Mouse (Mus musculus): ENCODE measurements around the gene Stra6.

The Stra6 gene

DNA sequence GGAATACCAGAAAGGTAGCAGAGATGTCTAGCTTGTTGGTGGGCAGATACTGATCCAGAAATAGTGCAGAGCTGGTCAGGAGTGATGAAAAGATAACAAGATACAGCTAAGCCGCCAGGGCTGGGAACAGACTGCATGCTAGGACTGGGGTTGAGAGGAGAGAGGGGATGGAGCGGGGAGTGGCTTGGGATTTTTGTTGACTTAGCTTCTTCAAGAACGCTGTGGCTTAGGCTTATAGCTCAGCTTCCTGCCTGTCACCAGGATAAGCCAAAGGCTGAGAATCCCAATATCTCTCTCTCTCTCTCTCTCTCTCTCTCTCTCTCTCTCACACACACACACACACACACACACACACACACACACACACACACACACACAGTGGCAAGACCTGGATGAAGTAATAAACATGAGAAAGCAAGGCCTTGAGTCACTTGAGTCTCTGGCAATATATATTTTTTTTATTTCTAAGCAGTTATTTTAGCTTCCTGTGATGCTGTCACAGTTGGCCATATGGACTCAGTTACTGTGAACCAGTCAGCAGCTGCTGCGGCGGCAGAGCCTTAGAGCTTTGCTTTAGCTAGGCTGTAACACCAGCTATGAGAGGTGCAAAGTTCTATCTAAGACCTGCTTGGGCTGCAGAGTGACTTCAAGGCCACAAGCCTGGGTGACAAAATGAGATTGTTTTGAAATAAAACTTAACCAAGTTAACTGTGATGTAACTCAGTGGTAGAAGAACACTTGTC is 112.3 kb downstream of the Stra6 start:
- no peak for DNase-seq

DNA sequence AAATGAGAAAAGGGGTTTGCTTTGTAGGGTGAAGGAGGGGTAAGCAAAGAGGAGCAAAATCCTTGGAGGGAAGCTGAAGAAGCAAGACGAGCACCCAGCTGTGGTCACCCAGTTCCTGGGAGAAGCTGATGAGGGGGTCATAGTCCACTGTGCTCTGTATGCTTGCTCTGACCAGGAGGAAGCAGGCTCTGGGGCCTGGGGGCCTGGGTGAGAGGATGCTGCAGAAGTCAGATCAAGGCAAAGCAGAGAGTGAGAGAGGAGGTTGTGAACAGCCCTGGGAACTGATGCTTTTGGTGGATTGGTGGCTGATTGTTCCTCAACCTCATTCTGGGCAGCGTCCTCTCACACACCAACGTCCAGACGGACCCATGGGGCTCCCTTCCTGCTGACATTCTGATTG is 113.6 kb downstream of the Stra6 start:
- DNase-seq = no peak

DNA sequence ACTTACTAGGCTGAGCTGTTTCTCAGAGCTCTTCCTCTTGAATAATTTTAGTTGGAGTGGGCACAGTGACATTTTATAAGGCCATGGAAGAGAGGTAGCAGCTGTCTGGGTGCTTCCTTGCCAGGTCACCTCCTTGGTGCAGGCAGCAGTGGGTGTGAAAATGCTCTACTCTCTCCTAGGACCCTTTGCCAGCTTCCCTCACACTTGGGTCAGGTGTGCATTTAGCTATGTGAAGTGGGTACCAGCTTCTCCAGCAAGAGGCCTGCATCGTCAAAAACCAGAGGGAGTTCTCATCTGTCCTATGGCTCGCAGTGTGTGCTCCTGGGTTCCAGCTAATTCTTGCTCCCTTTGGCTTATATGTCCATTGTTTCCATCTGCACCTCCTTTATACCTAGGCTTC is 115.8 kb downstream of the Stra6 start:
- no peak for DNase-seq

DNA sequence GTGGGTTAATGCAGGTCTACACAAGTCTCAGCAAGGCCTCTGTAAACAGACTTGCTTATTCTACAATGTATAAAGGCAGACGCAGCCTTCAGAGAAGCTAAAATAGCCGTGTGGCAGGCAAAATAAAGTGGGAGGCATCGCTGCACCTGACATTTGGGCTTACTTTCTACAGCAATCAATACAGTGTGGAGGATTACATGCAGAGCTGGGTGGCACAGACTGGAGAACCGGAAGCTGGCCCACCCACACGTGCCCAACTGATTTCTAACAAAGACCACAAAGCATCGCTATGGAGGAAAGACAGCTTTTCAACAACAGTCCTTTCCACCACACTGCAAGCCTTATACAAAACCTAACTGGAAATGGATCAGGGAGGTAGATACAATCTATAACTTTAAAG is 120.9 kb downstream of the Stra6 start:
- DNase-seq = no peak

DNA sequence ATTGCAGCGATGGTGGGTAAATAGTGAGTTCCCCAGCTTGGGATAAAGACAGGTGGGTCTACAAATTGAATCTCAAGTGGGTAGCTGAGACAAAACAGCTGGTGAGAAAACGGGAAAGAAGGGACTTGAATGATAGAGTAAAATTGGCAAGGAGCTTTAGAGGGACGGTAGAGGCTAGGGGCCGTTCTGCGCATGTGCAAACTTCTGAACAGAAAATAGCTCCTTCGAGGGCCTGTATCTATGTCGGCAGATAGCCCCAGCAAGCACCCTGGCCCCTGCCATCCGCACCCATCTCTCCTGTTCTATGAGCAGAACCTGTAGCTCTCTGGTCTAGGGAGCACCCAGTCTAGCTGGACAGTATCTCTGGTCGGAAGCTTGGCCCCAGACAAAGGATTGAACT is 130.6 kb downstream of the Stra6 start:
- DNase-seq = no peak

DNA sequence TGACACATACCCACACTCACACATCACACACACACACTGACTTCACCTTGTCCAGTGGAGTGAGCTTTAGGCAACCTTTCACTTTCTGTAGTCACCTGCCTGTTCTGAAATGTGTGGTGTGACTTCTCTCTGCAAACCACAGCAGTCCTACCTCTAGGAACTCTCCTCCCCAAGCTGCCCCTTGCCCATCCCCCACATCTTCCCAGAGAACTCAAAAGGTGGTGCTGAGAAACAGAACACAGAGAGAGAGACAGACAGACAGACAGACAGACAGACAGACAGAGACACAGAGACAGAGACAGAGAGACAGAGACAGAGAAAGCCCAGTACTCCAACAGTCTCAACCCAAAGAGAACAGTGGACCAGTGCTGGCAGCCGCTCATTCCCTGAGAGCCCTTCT is 132.1 kb downstream of the Stra6 start:
- DNase-seq = no peak

DNA sequence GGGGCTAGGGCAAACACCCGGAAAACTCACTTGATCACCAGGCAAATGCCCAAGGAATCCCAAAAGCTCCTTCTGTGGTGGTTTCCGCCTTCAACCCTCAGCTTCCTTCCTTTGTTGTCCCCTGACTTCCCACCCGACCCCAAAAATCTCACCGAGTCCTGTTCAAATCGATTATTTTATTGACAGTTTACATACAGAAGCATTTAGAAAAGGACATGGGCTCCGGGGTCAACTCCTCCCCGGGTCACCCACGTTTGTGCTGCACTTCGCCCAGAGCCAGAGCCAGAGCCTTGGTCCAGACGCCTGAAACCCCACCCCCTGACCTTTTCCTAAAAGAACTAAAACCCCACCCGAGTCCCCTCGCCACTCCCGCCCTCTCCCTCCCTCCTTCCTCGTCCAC is 132.6 kb downstream of the Stra6 start:
- DNase-seq = no peak

DNA sequence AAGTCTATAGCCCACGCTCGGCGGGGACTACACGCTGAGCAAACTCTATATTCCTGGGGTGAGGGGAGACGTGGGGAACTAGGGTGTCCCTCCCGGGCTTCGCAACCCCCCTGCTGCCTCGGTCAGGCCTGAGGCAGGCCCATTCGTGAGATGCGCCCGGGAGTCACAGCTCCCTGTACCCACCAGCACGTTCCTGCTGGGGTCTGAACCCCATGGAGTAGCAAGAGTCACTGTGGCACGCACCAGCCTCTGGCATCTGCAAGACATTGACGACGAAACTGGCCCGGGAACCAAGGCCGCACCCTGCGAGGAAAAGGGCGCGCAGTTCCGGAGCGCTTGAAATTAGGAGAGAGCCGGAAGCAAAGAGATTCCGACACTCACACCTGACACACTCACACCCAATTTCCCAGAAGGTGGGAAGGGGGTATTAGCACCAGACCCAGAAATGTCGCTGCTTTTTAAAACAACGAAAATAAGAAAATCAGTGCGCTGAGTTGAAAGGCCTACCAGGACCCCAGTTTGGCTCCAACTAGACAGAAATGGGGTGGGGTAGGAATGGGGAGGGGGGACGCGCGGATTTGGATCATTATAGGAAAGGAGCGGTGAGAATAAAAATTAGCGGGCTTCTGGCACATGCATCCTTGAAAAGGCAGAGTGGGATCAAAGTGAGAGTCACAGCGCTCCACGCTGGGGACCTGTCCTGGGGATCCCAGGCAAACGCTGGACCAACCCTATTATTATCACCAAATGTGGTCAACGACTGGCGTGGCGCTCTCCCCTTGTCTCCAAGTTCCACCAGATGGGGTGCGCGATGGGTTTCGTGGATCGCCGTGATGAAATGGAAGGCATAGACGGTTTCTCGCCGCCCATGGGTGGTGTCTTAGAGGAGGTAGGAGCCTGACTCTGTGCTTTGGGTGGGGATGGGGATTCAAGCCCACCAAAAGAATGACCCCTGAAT is 133.3 kb downstream of the Stra6 start:
- DNase-seq = no peak

DNA sequence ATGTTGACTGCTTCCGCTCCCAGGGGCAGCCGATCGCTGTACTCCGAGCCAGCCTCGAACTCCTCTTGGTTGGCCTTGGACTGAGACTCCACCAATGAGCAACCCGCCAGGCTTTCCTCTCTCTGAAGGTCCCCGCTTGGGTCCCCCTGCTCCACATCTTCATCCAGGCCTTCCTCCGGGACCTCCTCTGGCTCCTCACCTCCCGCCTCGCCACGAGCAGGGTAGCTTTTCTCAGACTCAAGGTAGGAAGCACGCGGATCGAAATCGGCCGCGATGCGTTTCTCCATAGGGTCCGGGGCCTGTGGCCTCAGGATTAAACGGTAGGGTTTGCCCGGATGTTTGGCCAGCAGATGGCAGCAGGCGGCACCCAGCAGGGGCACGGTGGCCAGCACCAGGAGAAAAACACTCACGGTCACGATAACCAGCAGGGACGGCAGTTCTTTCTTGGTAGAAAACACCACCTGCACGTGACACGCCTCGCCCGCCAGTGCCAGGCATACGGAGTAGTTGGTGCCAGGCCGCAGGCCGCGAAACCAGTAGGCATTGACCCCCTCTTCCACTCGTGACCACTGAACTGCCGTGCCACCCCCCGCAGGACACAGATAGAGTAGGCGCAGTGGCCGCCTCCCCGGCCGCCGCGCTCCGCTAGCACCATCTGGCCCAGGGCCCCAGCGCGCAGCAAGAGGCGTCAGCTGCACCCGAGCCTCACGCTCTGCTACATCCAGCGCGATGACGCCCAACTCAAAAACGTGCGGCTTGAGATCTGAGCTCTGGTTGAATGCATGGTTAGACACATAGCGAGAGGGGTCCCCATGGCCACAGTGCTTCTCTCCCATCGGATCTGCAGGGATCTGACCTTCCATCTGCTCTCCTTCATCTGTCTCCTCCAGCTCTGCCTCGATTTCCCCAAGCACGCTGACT is 134.5 kb downstream of the Stra6 start:
- DNase-seq = peak; percentile 53 to 60

DNA sequence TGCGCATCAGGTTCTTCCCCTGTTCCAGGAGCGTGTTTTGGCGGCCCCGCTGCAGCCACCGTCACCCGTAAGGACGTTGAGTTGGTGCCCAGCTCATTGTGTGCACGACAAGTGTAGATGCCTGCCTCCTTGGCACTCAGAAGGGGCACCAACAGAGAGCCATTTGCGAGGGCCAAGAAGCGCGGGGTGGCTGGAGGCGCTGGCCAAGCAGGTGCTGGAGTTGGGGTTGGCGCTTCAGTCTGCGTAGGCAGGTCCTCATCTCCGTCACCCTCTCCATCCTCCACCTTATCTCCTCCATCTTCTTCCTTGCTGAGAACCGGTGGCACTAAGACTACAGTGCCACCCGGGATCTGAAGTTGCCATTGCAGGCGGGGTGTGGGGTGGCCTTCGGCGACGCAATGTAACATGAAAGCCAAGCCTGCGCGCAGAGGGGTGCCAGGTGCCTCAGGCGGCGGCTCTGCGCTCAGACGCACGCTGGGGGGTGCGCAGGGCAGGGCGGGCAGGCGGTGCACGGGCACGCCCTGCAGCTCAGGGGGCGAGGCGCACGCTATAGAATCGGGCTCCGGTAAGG is 135.3 kb downstream of the Stra6 start:
- DNase-seq = peak; percentile 36 to 46

DNA sequence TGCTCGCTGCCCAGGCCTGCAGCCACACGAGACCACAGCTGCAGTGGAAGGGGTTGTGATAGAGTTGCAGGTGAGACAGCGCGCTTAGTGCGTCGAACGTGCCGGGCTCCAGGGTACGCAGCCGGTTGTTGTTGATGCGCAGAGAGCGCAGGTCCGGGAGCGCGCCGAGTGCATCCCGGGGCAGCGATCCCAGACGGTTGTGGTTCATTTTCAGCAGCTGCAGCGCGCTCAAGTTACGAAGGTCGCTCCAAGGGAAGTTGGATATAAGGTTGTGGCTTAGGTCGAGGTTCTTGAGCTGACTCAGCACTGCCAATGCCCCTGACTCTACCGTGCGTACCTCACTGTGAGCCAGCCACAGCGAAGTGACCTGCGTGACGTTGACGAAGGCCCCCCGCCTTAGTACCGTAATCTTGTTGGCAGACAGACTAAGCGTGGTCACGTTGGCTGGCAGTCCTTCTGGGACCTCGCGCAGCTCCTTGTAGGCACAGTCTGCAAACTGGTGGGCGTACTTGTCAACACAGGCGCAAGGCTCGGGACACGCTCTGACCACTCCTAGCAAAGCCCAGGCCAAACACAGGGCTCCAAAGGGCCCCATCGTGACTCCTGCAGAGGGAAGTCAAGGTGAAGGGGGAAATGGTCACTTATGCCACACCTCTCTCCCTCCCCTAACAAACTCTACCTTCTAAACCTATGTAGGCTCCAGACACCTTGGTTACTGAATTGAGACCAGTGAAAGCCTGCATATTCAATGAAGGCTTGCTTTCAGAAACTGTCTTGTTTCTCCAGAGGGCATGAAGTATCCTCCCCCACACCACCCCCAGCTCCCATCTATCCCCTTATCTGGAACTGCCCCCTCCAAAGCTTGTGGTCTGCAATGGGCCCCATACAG is 136.0 kb downstream of the Stra6 start:
- DNase-seq = no peak

DNA sequence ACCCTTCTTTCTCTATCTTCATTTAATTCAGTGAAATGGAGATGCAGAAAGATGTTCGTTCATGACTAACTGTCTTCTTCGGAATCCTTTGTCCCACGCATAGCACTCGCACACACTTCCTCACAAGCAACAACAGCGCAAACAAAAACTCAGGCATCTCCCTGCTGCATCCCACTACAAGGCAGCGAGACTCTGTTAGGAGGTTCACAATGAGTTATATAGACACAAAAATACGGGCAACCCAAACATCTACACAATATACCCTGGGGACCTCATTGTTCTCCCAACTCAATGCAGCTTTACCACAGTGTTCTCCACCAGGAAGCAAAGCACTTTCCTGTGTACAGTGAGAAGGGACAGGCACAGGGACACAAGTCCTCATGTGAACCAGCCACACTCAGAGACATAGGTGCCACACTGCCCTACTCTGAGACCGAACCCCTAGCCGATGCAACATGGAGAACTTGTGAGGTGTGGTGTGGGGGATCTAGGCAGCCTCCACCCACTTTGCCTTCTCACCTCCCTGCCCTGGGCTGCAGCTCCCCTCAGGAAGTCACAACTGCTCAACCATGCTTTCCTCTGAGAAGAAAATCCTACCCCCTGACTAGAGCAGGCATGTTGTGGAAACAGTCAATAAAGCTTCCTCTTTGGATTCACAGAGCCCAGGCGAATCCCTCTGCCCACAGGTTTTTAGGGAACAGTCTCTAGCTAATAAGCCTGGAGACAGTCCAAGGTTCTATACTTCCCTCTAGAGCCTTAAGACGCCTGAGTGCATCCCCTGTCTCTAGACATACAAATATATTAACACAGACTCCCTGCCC is 136.9 kb downstream of the Stra6 start:
- DNase-seq = no peak

DNA sequence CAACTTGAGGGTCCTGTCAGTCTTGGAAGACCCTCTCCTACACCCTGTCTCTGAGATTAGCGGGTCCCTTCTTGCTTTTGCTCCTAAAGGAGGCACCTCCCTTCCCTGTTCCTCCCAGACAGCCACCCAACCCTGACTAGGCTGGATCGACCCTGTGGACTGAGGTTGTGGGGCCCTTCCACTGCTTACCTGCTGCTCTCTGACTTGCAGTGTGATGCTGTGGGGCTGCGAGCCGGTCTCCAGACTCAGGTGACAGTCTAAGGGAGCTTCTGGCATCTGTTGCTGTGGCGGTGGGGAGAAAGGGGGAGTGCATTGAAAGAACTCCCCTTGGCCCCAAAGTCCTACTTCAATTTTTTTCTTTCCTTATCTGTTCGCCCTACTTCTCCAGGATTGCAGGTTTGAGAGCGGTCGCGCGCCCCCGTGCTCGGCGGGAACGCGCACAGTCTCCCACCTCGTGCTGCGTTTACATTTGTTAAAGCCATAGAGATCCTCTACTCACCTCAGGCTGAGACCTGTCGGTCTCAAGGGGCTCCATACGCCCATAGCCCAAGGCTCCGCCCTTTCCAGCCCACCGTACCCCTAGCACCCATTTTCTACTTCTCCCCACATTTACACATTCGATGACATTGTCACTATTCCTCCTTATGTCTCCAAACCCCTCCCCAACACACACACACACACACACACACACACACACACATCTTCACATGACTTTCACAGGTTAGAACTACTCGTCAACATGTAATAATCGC is 137.7 kb downstream of the Stra6 start:
- DNase-seq = no peak

DNA sequence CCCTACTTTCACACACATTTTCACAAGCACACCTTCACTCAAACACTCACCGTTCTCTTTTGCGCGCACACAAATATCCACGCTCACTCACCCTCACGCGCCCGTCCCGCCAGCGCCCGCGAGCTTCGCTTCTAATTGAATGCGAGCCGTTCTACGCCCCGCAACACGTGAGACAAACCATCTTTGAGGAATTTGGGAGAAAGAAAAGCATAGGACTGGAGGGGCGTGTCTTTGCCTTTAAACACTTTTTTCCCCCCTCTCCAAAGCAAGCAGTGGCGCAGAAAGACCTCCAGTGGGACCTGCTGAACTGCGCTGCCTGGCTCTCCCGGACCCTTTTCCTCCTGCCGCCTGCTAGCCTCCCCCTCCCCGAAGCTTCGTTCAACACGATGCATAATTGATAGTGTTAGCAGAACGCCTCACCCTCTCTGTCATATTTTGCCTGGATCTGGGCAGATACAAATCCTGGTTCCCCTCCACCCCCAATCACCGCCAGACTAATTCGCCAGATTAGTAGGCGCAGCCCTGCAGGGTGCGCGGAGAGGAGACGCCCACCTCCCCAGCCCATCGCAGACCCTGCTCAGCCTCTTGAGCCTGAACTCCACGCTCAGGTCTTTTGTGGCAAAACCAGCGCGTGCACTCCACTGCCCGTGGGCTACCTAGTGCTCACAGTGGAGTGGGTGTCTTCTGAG is 138.4 kb downstream of the Stra6 start:
- no peak for DNase-seq

DNA sequence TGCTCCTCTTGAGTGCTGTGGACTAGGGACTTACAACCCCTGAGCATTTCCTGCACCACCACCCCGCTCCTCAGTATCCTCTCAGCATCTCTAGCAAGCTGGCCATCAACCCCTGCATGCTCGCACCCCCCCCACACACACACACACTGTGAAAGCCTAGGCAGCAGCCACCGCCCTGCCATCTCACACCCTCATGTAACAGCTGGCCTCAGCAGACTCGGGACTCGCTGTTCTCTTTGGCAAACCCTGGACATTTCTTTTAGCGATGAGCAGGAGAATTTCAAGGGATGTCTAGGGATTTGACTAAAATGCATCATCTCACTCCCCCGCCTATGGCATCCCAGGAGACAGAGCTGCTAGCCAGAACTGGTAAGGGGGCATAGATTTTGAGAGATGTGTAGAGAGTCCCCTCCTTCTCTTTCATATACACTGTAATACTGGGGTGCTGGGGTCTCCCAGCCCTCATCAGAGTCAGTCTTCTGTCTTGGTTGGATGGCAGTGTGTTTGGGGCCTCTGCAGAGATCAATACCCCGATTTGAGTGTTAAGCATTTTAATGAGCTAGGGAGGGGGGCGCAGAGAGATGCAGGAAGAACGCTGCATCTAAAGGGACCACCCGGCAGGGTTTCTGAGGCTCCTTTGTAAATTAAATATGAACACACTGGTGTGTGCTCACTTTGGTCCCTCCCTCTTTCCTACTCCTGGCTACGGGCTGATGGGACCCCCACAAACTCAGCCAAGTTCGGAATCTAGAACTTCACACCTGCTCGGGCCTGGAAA is 139.3 kb downstream of the Stra6 start:
- no peak for DNase-seq

Data from cerebellum, postnatal 36 days (tissue).